Mouse (Mus musculus): ENCODE results near the gene Cep78. TPM values are rescaled to one million over a fixed set of nuclear protein-coding genes. Genes with fewer than 3 reads are reported as not detected.

Cep78 gene
- total RNA-seq, 4 experiments from 2014 or later: 1.7 to 3.4 (median 3.1) TPM

- no peak for DNase-seq (ENCODE audit: low spot score in 2 of 2)
Observed at GRCm38 (mm10) chr19:15910987-15911386, 73.8 kb downstream of the Cep78 start.

GRCm38 (mm10) chr19:15910488-15910887 is 74.3 kb downstream of the Cep78 start:
- no peak for DNase-seq (ENCODE audit: low spot score in 2 of 2)

- DNase-seq (ENCODE audit: low spot score in 2 of 2): no peak
Observed at GRCm38 (mm10) chr19:15908016-15908415, 76.8 kb downstream of the Cep78 start.

Other genes with a start within 250 kb of the Cep78 start
- 1 to 10 TPM in 2 of 4 experiments, under 1 TPM in 2; 0.87 to 1.9 (median 1.0) TPM for gene Psat1, start 37.7 kb downstream of the Cep78 start, total RNA-seq (2022)
- gene Gnaq, start 147.8 kb upstream of the Cep78 start, total RNA-seq (2022): 10 to 100 TPM; 11.1 to 15.0 (median 13.8) TPM

Data from gastrocnemius, adult 8-10 months (tissue).